Mouse (Mus musculus) heart, postnatal 36 days (tissue): ENCODE measurements around the gene Plscr5. TPM values are rescaled to one million over a fixed set of nuclear protein-coding genes. Genes with fewer than 3 reads are reported as not detected.
"Not testable (repeated sequence)": the region's sequence is repeated elsewhere in the genome, so short reads cannot be mapped to it uniquely, and the experiment has no call there.

ENCODE experiments used
- DNase-seq, 2 experiments: peaks; one replicate each; pipeline ENCODE4 v3.0.0; 2021 to 2022
- intact Hi-C: fragments of 180-260 bp; cut with DNase I; formaldehyde crosslinking; loops from one replicate; pipeline ENCODE4 v1.15.1; 2025
- total RNA-seq, 2 experiments: library from RNA; stranded (reverse); gene quantifications; 2 replicates each; pipeline ENCODE4 v1.2.3; 2021

The Plscr5 gene
- total RNA-seq = not detected

DNA sequence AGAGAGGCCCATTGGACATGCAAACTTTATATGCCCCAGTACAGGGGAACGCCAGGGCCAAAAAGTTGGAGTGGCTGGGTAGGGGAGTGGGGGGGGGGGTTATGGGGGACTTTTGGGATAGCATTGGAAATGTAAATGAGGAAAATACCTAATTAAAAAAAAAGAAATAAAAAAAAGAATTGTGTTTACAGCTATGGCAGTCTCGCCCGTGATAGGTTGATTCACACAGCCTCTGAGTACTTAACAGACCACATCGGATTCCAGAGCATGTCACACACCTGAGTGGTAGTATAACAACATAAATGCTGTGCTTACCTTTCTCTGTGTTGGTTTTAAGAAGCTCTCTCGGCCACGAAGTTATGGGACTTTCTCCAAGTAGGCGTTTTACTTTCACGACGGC lies at the start of gene Plscr5:
Gene Plscr5 (plus strand): TSS at position 301 of the 400 bp plus-strand sequence.
- DNase-seq, intact Hi-C loops: not testable (repeated sequence)

GRCm38 (mm10) chr9:92147555-92148248 lies 45.0 kb upstream of the Plscr5 start:
- no peak for DNase-seq
- intact Hi-C loops = loop anchor here (2.0 kb wide), 3 partner anchors 59 to 731 kb away; no protein-coding TSS in a partner anchor

GRCm38 (mm10) chr9:92162213-92162612 lies 30.5 kb upstream of the Plscr5 start:
- no peak for DNase-seq
- intact Hi-C loops = no loop called here

- intact Hi-C loops = no loop called here
- DNase-seq = no peak
Observed at GRCm38 (mm10) chr9:92173318-92173985, 19.3 kb upstream of the Plscr5 start.

GRCm38 (mm10) chr9:92174176-92175075 lies 18.3 kb upstream of the Plscr5 start:
- DNase-seq = no peak
- intact Hi-C loops = no loop called here

GRCm38 (mm10) chr9:92178861-92179469 lies 13.8 kb upstream of the Plscr5 start:
- intact Hi-C loops = no loop called here
- no peak for DNase-seq

- intact Hi-C loops = no loop called here
Observed at GRCm38 (mm10) chr9:92191295-92191694, 1.4 kb upstream of the Plscr5 start.

DNA sequence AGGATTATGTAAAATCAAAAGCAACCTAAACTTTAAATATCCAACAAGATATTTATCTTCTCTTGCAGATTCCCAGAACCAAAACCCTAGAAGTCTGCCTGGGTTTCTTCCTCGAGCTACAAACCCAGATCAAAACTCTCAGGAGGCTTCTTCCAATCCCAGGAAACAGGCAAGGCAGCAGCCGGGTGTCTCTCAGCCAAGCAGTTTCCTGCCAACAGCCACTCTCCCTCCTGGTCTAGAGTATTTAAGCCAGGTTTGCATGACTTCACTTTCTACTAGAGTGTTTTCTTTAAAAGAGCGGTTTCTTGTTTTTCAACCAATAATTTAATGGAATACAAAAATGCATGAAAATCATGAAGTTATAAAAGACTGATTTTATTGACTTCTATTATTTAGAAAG lies 5.7 kb downstream of the Plscr5 start:
- intact Hi-C loops = no loop called here
- DNase-seq = no peak

More at GRCm38 (mm10) chr9:92191295-92191694, 1.4 kb upstream of the Plscr5 start:
- DNase-seq = no peak

GRCm38 (mm10) chr9:92199564-92199963 lies 6.8 kb downstream of the Plscr5 start:
- intact Hi-C loops = no loop called here
- no peak for DNase-seq

GRCm38 (mm10) chr9:92204397-92204796 lies 11.7 kb downstream of the Plscr5 start:
- intact Hi-C loops = no loop called here
- no peak for DNase-seq

GRCm38 (mm10) chr9:92207307-92207706 lies 14.6 kb downstream of the Plscr5 start:
- intact Hi-C loops = loop anchor here (2.0 kb wide), 1 partner anchor 59 kb away; no protein-coding TSS in a partner anchor
- peak; percentile 41 to 56 for DNase-seq

DNA sequence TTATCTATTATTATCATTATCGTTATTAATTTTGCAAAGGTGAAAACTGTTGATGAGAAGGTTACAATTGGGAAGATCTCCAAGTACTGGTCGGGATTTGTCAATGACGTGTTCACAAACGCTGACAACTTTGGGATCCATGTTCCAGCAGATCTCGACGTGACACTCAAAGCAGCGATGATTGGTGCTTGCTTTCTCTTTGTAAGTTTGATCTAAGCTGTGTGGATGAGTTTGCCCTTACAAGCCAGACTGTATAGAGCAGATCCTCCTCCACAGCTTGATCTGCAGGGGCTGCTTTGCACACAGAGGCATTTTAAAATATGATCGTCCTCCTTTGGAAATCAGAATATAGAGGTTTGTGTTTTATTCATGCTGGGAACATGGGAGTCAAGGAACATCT lies 15.0 kb downstream of the Plscr5 start:
- intact Hi-C loops = loop anchor here (2.0 kb wide), 1 partner anchor 59 kb away; no protein-coding TSS in a partner anchor
- DNase-seq = no peak

- intact Hi-C loops = no loop called here
- DNase-seq = no peak
Observed at GRCm38 (mm10) chr9:92209850-92210249, 17.1 kb downstream of the Plscr5 start.

DNA sequence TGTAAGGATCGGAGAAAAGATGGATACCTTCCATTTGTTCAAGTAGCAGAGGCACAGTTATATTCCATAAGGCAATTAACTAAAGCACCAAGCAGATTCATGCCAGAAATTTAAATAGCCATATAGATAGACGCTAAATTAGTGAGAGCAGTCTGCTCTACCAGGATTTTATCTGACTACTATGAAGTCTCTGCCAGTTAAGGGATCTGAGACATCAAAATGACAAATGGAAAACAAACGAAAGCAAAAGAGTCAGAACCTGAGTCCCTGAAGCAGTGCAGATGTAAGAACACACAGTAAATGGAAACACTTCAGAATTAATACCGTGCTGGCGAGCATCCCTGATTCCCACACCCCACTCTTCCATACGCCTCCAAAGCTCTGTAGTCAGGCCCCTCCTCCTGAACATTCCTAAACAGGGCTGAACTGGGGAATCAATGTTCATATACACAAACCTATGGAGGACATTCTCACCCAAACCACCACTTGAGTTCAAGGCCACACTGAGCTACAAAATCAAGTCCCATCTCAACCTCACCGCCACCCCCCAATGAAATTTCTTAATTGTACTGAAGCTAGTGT lies 17.7 kb downstream of the Plscr5 start:
- intact Hi-C loops = no loop called here
- no peak for DNase-seq

GRCm38 (mm10) chr9:92211048-92211447 lies 18.3 kb downstream of the Plscr5 start:
- intact Hi-C loops = no loop called here
- no peak for DNase-seq

DNA sequence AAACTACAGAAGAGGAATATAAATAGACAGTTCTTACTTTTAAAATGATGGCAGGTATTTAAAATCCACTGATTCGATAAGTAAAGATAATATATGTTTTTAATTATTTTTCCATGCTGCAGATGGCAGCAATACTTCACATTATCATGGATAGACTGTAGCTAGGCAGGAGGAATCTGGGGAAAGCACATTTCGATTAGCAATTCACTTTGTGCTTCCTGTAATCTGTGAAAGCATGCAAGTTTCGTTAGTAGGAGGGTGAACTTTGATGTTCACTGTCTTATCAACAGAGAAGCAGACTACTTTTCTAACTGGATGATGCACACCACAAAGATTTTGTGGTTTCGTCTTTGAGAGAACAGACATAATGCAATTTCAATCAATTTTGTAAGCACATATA lies 24.7 kb downstream of the Plscr5 start:
- intact Hi-C loops = loop anchor here (5.0 kb wide), 3 partner anchors 115 to 395 kb away; no protein-coding TSS in a partner anchor

DNA sequence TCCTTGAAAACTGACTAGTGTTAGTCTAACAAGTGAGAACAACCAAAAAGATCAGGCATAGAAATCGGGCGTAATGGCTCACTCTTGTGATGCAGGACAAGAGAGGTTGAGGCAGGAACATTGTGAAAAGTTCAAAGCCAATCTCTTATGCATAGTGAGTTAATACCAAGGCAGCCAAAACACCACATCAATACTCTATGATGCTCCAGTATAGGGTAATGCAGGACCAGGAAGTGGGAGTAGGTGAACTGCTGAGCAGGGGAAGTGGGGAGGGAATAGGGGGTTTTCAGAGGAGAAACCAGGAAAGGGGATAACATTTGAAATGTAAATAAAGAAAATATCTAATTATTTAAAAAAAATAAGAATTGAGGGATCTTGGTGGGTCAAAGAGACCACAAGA lies 25.2 kb downstream of the Plscr5 start:
- intact Hi-C loops = loop anchor here (2.0 to 5.0 kb wide), 4 partner anchors 114 to 394 kb away; no protein-coding TSS in a partner anchor
- no peak for DNase-seq

More for the DNA sequence above, 24.7 kb downstream of the Plscr5 start:
- DNase-seq = no peak

DNA sequence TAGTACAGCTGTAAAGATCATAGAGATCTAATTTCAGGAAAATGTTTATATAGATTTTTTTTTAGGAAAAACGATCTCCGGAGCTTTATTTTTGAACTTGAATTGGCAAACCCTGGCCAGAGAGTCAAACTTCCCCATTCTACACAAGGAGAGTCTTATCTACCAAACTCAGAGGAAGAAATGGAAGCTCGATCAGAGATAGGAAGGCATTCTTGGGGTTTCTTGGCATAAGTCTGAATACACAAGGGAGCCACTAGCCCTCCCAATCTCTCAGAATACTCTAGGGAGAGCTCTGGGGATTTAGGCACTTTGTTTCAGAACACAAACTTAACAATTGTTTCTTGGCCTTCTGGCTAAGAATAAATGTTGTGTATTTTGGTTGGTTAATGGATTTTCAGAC lies 27.4 kb downstream of the Plscr5 start:
- no peak for DNase-seq
- intact Hi-C loops = loop anchor here (2.0 kb wide), 1 partner anchor 55 kb away; the partner anchor contains the start of gene Plscr2

DNA sequence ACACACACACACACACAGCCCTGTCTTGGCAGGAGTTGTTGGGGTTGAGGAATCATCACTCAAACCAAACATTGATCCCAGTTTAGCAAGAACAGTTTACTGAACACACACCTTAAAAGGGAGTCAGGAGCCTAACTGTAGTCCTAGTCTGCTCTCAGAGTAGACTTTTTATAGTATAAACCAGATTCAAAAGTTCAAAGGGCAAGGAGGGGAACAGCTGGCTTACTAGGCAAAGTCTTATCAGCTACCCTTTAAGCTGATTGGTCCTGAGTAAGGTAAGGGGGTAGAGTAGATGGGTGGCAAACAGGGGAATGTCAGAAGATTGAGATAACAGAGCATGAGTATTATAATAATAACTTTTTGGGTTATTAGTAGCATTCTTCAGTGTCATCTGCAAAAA lies 28.7 kb downstream of the Plscr5 start:
- intact Hi-C loops = loop anchor here (2.0 kb wide), 1 partner anchor 53 kb away; the partner anchor contains the start of gene Plscr2
- DNase-seq = no peak
